Mouse (Mus musculus) induced T-regulatory cell, adult 2 months (primary cell): ENCODE measurements around the gene Arhgap10.
"Not testable (repeated sequence)": the region's sequence is repeated elsewhere in the genome, so short reads cannot be mapped to it uniquely, and the experiment has no call there.

ENCODE experiments used
- DNase-seq: peaks from one replicate; pipeline ENCODE4 v3.0.0-alpha.2; 2012; ENCODE audit warnings: low read depth

Gene Arhgap10

GRCm38 (mm10) chr8:77350121-77350777, 167.5 kb downstream of the Arhgap10 start:
- no peak for DNase-seq

- no peak for DNase-seq
Observed at GRCm38 (mm10) chr8:77343916-77344315, 173.8 kb downstream of the Arhgap10 start.

- DNase-seq: no peak
Observed at GRCm38 (mm10) chr8:77343335-77343734, 174.4 kb downstream of the Arhgap10 start.

- DNase-seq: no peak
Observed at GRCm38 (mm10) chr8:77342144-77342543, 175.6 kb downstream of the Arhgap10 start.

GRCm38 (mm10) chr8:77341329-77341728, 176.4 kb downstream of the Arhgap10 start:
- no peak for DNase-seq

GRCm38 (mm10) chr8:77340046-77340747, 177.6 kb downstream of the Arhgap10 start:
- no peak for DNase-seq

GRCm38 (mm10) chr8:77337272-77337671, 180.5 kb downstream of the Arhgap10 start:
- no peak for DNase-seq

- DNase-seq: no peak
Observed at GRCm38 (mm10) chr8:77331180-77331579, 186.6 kb downstream of the Arhgap10 start.

GRCm38 (mm10) chr8:77330304-77330703, 187.4 kb downstream of the Arhgap10 start:
- no peak for DNase-seq

- DNase-seq: no peak
Observed at GRCm38 (mm10) chr8:77329783-77330182, 188.0 kb downstream of the Arhgap10 start.

GRCm38 (mm10) chr8:77328473-77328872, 189.3 kb downstream of the Arhgap10 start:
- DNase-seq: no peak

- DNase-seq: no peak
Observed at GRCm38 (mm10) chr8:77327326-77327725, 190.4 kb downstream of the Arhgap10 start.

- DNase-seq: not testable (repeated sequence)
Observed at GRCm38 (mm10) chr8:77322727-77323126, 195.0 kb downstream of the Arhgap10 start.

- no peak for DNase-seq
Observed at GRCm38 (mm10) chr8:77321901-77322300, 195.9 kb downstream of the Arhgap10 start.

- DNase-seq: no peak
Observed at GRCm38 (mm10) chr8:77318590-77318989, 199.2 kb downstream of the Arhgap10 start.

GRCm38 (mm10) chr8:77317771-77318170, 200.0 kb downstream of the Arhgap10 start:
- no peak for DNase-seq

GRCm38 (mm10) chr8:77313003-77313402, 204.8 kb downstream of the Arhgap10 start:
- no peak for DNase-seq

GRCm38 (mm10) chr8:77311762-77312161, 206.0 kb downstream of the Arhgap10 start:
- peak; percentile 15 for DNase-seq

GRCm38 (mm10) chr8:77310541-77310940, 207.2 kb downstream of the Arhgap10 start:
- no peak for DNase-seq

GRCm38 (mm10) chr8:77310026-77310425, 207.7 kb downstream of the Arhgap10 start:
- no peak for DNase-seq

- DNase-seq: no peak
Observed at GRCm38 (mm10) chr8:77294599-77294998, 223.2 kb downstream of the Arhgap10 start.

GRCm38 (mm10) chr8:77292649-77293048, 225.1 kb downstream of the Arhgap10 start:
- DNase-seq: peak; percentile 33

GRCm38 (mm10) chr8:77292120-77292519, 225.6 kb downstream of the Arhgap10 start:
- DNase-seq: no peak

GRCm38 (mm10) chr8:77288492-77288891, 229.3 kb downstream of the Arhgap10 start:
- DNase-seq: no peak
